Mouse (Mus musculus): ENCODE measurements around the gene Zbtb34. TPM values are rescaled to one million over a fixed set of nuclear protein-coding genes. Genes with fewer than 3 reads are reported as not detected.

Gene Zbtb34
- polyA plus RNA-seq, 1 experiment from 2014 or later = 3.5 TPM

DNA sequence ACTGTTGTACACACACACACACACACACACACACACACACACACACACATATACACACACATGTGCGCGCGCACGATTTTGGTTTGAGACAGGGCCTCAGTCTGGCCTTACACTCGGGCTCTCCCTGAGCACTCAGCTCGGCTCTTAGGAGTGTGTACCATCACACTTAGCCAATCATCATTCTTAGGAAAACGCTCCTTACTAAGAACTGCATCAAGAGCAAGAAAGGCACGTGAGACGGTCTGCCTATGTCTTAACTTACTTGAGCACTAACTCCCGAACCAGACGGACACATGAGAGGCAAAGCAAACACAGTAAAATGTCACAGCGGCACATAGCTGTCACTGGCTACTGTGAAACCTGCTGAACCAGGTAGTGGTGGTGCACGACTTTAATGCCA lies 17.1 kb downstream of the Zbtb34 start:
- H3K27ac ChIP-seq = no peak overlapping the region
- ATAC-seq (replicated peaks; ENCODE audit: low FRiP score, low read depth) = no peak
- no peak for TF ChIP-seq CTCF (IDR thresholded peaks at IDR 0.05; ENCODE audit: low read depth)

DNA sequence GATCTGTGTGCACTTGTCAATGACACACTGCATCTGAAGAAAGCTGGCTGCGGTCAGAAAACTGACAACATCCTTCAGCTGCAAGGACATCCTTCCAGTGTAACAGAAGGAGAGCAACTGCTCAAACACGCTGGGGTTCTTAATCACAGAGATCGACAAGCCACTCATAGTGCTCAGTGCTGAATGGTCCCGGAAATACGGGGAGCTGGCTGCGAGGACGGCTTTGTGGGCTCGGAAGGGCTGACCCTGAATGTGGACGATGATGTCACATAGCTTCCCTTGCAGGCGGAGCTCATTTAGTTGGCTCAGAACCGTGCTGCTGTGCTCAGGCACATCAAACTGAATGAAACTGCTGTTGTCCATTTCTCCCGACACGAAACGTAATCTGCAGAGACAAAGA lies 19.0 kb downstream of the Zbtb34 start:
- no peaks in the 10 kb centered on the region for H3K4me1 ChIP-seq (replicated peaks; ENCODE audit: insufficient read depth, low read length)
- no peak overlapping the region for H3K4me3 ChIP-seq (replicated peaks; ENCODE audit: low read depth, low read length)
- no peak overlapping the region for H3K27ac ChIP-seq
- no peak for DNase-seq (ENCODE audit: low spot score)
- WGBS = 82% methylated on average over 14 of the region's 14 CpGs
- no peak overlapping the region for H3K9ac ChIP-seq (ENCODE audit: low read depth, low read length)
- no peaks in the 10 kb centered on the region for H3K27me3 ChIP-seq (ENCODE audit: insufficient read depth, low read length)
- H3K9me3 ChIP-seq (replicated peaks; ENCODE audit: low read length) = no peaks in the 10 kb centered on the region
- no peak for ATAC-seq (replicated peaks; ENCODE audit: low FRiP score, low read depth)
- H3K36me3 ChIP-seq (ENCODE audit: insufficient read depth, low read length) = peaks cover 16% of the 10 kb centered on the region; the same call in 1 of the 2 replicates
- H3K4me2 ChIP-seq (ENCODE audit: low read length) = no peak overlapping the region
- TF ChIP-seq CTCF (IDR thresholded peaks at IDR 0.05; ENCODE audit: low read depth) = no peak

More for the DNA sequence above, 17.1 kb downstream of the Zbtb34 start:
- peaks cover 16% of the 10 kb centered on the region; the same call in 1 of the 2 replicates for H3K36me3 ChIP-seq (ENCODE audit: insufficient read depth, low read length)
- H3K9me3 ChIP-seq (replicated peaks; ENCODE audit: low read length) = no peaks in the 10 kb centered on the region
- WGBS = 87% methylated on average over 13 of the region's 13 CpGs
- no peak overlapping the region for H3K4me2 ChIP-seq (ENCODE audit: low read length)
- H3K4me1 ChIP-seq (replicated peaks; ENCODE audit: insufficient read depth, low read length) = no peaks in the 10 kb centered on the region
- H3K9ac ChIP-seq (ENCODE audit: low read depth, low read length) = no peak overlapping the region
- no peak for DNase-seq (ENCODE audit: low spot score)
- H3K4me3 ChIP-seq (replicated peaks; ENCODE audit: low read depth, low read length) = no peak overlapping the region
- H3K27me3 ChIP-seq (ENCODE audit: insufficient read depth, low read length) = no peaks in the 10 kb centered on the region

DNA sequence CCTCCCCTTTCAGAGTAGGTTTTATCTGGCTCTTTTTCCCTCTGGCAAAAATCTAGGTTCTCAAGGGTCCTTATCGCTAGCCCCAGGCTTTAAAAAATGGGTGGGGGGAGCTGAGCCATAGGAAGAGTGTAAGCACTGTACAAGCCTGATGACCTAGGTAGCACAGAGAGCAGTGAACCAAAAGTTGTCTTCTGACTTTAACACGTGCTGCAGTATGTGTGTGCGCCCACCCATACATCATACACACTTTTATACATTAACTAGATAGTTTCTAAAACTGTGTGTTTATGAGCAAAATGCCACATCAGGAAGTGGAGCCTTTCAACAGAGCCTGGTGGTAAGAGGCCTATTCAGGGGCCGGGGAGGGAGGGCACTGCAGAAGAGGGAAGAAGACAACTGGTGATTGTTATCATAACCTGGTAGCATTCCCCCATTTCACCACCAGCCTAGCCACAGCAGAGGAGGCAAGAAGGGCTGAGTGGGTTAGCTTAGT lies 27.6 kb downstream of the Zbtb34 start:
- no peak overlapping the region for H3K4me3 ChIP-seq (replicated peaks; ENCODE audit: low read depth, low read length)
- no peak overlapping the region for H3K4me2 ChIP-seq (ENCODE audit: low read length)
- H3K4me1 ChIP-seq (replicated peaks; ENCODE audit: insufficient read depth, low read length) = no peaks in the 10 kb centered on the region
- no peaks in the 10 kb centered on the region for H3K9me3 ChIP-seq (replicated peaks; ENCODE audit: low read length)
- no peak overlapping the region for H3K9ac ChIP-seq (ENCODE audit: low read depth, low read length)
- DNase-seq (ENCODE audit: low spot score) = no peak
- H3K36me3 ChIP-seq (ENCODE audit: insufficient read depth, low read length) = 0 out of 2 replicates have a peak, but pooled peaks cover 4% of the 10 kb centered on the region
- H3K27ac ChIP-seq = peak overlapping the region; percentile 22; the same call in 1 of the 2 replicates
- TF ChIP-seq CTCF (IDR thresholded peaks at IDR 0.05; ENCODE audit: low read depth) = no peak
- ATAC-seq (replicated peaks; ENCODE audit: low FRiP score, low read depth) = no peak
- 65% methylated on average over 4 of the region's 4 CpGs for WGBS
- H3K27me3 ChIP-seq (ENCODE audit: insufficient read depth, low read length) = no peaks in the 10 kb centered on the region

DNA sequence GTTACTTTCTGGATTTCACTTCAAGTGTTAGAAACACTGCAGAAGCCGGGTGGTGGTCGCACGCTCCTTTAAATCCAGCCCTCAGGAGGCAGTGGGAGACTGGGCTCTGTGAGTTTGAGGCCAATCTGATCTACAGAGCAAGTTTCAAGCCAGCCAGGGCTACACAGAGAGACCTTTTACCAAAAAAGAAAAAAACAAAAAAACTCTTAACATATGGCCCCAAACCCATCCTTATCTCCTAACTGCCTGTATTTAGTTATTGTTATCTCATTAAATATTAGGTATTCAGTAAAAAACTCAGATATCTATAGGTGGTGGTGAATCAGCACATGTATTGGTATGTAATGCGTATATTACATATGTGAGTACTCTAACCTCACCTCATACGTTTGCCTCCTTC lies 28.5 kb downstream of the Zbtb34 start:
- no peak for TF ChIP-seq CTCF (IDR thresholded peaks at IDR 0.05; ENCODE audit: low read depth)
- ATAC-seq (replicated peaks; ENCODE audit: low FRiP score, low read depth) = no peak
- Histone ChIP-seq H3K4me1 (replicated peaks; ENCODE audit: insufficient read depth, low read length) (no peaks in the 10 kb centered on the region), H3K4me2 (ENCODE audit: low read length) (no peak overlapping the region), H3K9ac (ENCODE audit: low read depth, low read length) (no peak overlapping the region), H3K9me3 (replicated peaks; ENCODE audit: low read length) (no peaks in the 10 kb centered on the region), H3K4me3 (replicated peaks; ENCODE audit: low read depth, low read length) (no peak overlapping the region), H3K36me3 (ENCODE audit: insufficient read depth, low read length) (0 out of 2 replicates have a peak, but pooled peaks cover 4% of the 10 kb centered on the region), H3K27me3 (ENCODE audit: insufficient read depth, low read length) (no peaks in the 10 kb centered on the region), H3K27ac (no peak overlapping the region)
- no peak for DNase-seq (ENCODE audit: low spot score)
- WGBS = 60% methylated on average over 5 of the region's 5 CpGs

DNA sequence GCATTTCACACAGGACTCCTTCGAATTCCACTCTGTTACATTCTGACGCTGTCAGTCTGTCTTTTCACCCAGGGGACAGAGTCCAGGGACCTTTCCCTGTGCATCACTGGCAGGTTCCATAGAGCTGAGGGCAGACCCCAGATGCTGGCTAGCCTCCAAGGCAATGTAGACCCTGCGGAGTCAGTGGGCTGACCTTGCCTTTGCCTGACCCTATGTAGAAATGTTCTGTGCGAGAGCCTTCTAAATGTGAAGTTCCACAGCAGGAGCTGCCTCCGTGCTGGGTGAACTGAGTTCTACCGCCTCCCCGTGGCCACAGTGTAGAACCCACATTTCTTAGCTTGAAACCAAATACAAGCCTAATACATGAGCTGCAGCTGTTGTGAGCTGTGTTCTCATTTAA lies 28.9 kb downstream of the Zbtb34 start:
- Histone ChIP-seq H3K27me3 (ENCODE audit: insufficient read depth, low read length) (no peaks in the 10 kb centered on the region), H3K4me1 (replicated peaks; ENCODE audit: insufficient read depth, low read length) (no peaks in the 10 kb centered on the region), H3K9ac (ENCODE audit: low read depth, low read length) (no peak overlapping the region), H3K27ac (no peak overlapping the region), H3K9me3 (replicated peaks; ENCODE audit: low read length) (no peaks in the 10 kb centered on the region), H3K4me2 (ENCODE audit: low read length) (no peak overlapping the region), H3K36me3 (ENCODE audit: insufficient read depth, low read length) (0 out of 2 replicates have a peak, but pooled peaks cover 4% of the 10 kb centered on the region), H3K4me3 (replicated peaks; ENCODE audit: low read depth, low read length) (no peak overlapping the region)
- peak; percentile 83 for TF ChIP-seq CTCF (IDR thresholded peaks at IDR 0.05; ENCODE audit: low read depth)
- peak; percentile 26; the same call in 1 of the 2 replicates for ATAC-seq (replicated peaks; ENCODE audit: low FRiP score, low read depth)
- peak; percentile 77 for DNase-seq (ENCODE audit: low spot score)
- 24% methylated on average over 7 of the region's 7 CpGs for WGBS

DNA sequence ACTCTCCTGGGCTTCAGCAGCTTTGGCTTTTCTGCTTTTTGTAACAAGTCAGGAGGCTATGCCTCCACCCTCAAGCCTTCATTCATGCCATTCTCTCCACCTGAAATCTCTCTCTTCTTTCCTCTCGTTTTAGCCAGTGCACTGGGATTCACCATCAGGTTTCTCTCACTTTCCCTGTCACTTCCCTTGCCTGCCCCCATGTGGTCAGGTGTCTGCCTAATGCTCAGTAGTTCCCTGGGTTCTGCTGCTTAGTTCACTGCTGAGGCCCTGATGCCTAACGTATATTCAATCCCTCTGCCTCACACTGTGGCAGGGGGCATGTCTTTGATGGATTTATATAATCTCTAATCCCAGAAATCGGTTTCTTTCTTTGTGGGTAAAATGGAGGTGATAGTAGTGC lies 29.9 kb downstream of the Zbtb34 start:
- Histone ChIP-seq H3K9me3 (replicated peaks; ENCODE audit: low read length) (no peaks in the 10 kb centered on the region), H3K4me2 (ENCODE audit: low read length) (no peak overlapping the region), H3K4me1 (replicated peaks; ENCODE audit: insufficient read depth, low read length) (no peaks in the 10 kb centered on the region), H3K27ac (no peak overlapping the region), H3K27me3 (ENCODE audit: insufficient read depth, low read length) (no peaks in the 10 kb centered on the region), H3K4me3 (replicated peaks; ENCODE audit: low read depth, low read length) (no peak overlapping the region), H3K9ac (ENCODE audit: low read depth, low read length) (no peak overlapping the region), H3K36me3 (ENCODE audit: insufficient read depth, low read length) (no peaks in the 10 kb centered on the region)
- ATAC-seq (replicated peaks; ENCODE audit: low FRiP score, low read depth) (no peak), DNase-seq (ENCODE audit: low spot score) (no peak)
- TF ChIP-seq CTCF (IDR thresholded peaks at IDR 0.05; ENCODE audit: low read depth) = peak; percentile 61
- WGBS = 32% methylated on average over 3 of the region's 3 CpGs

DNA sequence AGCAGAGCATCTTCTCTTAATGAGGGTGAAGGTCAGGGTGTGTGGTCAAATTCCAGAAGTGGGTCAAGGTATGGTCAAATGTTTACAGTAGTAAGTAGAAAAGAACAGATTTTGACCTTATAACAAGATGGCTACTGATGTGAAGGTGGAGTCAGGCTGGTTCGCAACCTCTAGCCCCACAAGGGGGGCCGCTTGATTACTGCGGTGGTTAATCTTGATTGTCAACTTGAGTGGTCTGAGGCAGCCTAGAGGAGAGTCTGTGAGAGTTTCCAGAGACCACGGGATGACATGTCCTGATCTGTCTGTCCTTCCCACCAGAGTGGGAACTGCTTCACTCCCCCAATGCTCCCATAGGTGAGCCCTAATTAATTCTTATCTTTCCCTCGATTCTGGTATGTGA lies 30.6 kb downstream of the Zbtb34 start:
- Histone ChIP-seq H3K4me3 (replicated peaks; ENCODE audit: low read depth, low read length) (no peak overlapping the region), H3K9me3 (replicated peaks; ENCODE audit: low read length) (no peaks in the 10 kb centered on the region), H3K9ac (ENCODE audit: low read depth, low read length) (no peak overlapping the region), H3K27me3 (ENCODE audit: insufficient read depth, low read length) (no peaks in the 10 kb centered on the region), H3K36me3 (ENCODE audit: insufficient read depth, low read length) (no peaks in the 10 kb centered on the region), H3K4me1 (replicated peaks; ENCODE audit: insufficient read depth, low read length) (no peaks in the 10 kb centered on the region), H3K4me2 (ENCODE audit: low read length) (no peak overlapping the region), H3K27ac (no peak overlapping the region)
- DNase-seq (ENCODE audit: low spot score) (no peak), ATAC-seq (replicated peaks; ENCODE audit: low FRiP score, low read depth) (no peak)
- 69% methylated on average over 5 of the region's 5 CpGs for WGBS
- TF ChIP-seq CTCF (IDR thresholded peaks at IDR 0.05; ENCODE audit: low read depth) = no peak
